Mouse (Mus musculus): Measurements from ENCODE around the gene Pin1. TPM values are rescaled to one million over a fixed set of nuclear protein-coding genes. Genes with fewer than 3 reads are reported as not detected.
A peak's percentile ranks its signal among the peaks of the same experiment; 100 is the strongest.
"Not testable (repeated sequence)": the region's sequence is repeated elsewhere in the genome, so short reads cannot be mapped to it uniquely, and the experiment has no call there.

Gene Pin1
- total and polyA plus RNA-seq, 2 experiments from 2014 or later, result 32.0 to 60.3 TPM

DNA sequence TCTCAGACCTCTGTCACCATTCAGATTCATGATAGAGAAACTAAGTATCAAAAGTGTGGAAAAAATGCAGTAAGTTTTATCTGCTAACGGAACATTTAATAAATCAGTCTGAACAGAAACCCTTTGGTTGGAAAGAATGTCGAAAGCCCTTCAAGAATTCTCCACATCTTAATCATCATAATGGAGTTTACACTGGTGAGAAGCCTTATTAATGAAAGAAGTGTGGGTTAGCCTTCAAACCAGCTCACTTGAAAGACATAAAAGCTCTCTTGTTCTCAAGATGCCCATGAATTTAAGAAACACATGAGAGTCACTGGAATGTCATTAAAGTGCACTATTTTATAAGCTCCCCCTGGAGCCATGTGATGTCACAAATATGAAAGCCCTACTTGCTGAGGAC is 35.2 kb upstream of the Pin1 start:
- WGBS, result 98% methylated on average over 2 of the region's 2 CpGs
- DNase-seq (ENCODE audit: low spot score) (no peak), ATAC-seq (ENCODE audit: low FRiP score) (no peak)
- H3K9me3 ChIP-seq (ENCODE audit: low read length), result no peaks in the 10 kb centered on the region
- TF ChIP-seq CTCF (IDR thresholded peaks at IDR 0.05), result no peak
- no peak overlapping the region for H3K4me2 ChIP-seq (ENCODE audit: low read depth, low read length, poor library complexity, severe bottlenecking)
- no peaks in the 10 kb centered on the region for H3K4me1 ChIP-seq (ENCODE audit: insufficient read depth, low read length)
- H3K36me3 ChIP-seq (ENCODE audit: insufficient read depth, low read length), result peaks cover 9% of the 10 kb centered on the region; the same call in 1 of the 2 replicates
- H3K9ac ChIP-seq (replicated peaks; ENCODE audit: low read length, poor library complexity, severe bottlenecking), result no peak overlapping the region
- no peak overlapping the region for H3K4me3 ChIP-seq (ENCODE audit: low read depth, low read length)
- H3K27me3 ChIP-seq (ENCODE audit: insufficient read depth, low read length), result no peaks in the 10 kb centered on the region
- no peak overlapping the region for H3K27ac ChIP-seq (ENCODE audit: low read depth, low read length)

DNA sequence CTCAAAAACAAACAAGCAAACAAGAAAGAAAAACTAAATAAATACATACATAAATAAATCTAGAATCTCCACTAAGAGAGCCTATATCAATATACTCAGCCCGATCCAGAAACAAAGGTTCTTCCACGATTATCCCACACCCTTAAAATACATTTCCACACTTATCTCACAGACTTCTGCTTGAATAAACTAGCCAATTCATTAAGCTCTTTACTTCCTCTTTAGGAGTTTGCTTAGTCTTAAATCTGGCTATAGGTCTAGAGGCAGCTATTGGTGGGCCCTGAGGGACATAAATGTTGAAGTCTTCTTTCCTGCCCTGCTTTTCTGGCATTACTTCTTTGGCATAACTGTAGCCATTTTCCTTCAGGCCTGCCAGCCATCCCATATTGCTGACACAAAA is 20.6 kb upstream of the Pin1 start:
- Histone ChIP-seq H3K36me3 (ENCODE audit: insufficient read depth, low read length) (no peaks in the 10 kb centered on the region), H3K4me2 (ENCODE audit: low read depth, low read length, poor library complexity, severe bottlenecking) (no peak overlapping the region), H3K27ac (ENCODE audit: low read depth, low read length) (no peak overlapping the region), H3K4me1 (ENCODE audit: insufficient read depth, low read length) (no peaks in the 10 kb centered on the region), H3K9me3 (ENCODE audit: low read length) (no peaks in the 10 kb centered on the region), H3K4me3 (ENCODE audit: low read depth, low read length) (no peak overlapping the region), H3K9ac (replicated peaks; ENCODE audit: low read length, poor library complexity, severe bottlenecking) (no peak overlapping the region), H3K27me3 (ENCODE audit: insufficient read depth, low read length) (no peaks in the 10 kb centered on the region)
- TF ChIP-seq CTCF (IDR thresholded peaks at IDR 0.05), result no peak
- WGBS, result 95% methylated on average over 2 of the region's 2 CpGs
- DNase-seq (ENCODE audit: low spot score) (no peak), ATAC-seq (ENCODE audit: low FRiP score) (no peak)

DNA sequence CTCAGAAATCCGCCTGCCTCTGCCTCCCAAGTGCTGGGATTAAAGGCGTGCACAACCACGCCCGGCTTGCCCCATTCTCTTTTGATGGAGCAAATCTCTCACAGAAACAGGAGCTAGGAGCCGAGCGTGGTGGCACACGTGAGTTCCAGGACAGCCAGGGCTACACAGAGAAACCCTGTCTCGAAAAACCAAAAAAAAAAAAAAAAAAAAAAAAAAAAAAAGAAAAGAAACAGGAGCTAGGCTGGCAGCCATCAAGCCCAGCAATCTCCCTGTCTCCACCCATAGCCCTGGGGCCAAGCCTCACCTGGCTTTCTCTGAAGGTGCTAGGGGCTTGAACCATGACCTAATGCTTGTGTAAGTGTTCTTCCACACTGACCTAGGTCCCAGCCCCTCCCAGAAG is 16.2 kb upstream of the Pin1 start:
- H3K9me3 ChIP-seq (ENCODE audit: low read length); H3K4me2 ChIP-seq (ENCODE audit: low read depth, low read length, poor library complexity, severe bottlenecking); H3K4me1 ChIP-seq (ENCODE audit: insufficient read depth, low read length); ATAC-seq (ENCODE audit: low FRiP score); DNase-seq (ENCODE audit: low spot score); H3K9ac ChIP-seq (replicated peaks; ENCODE audit: low read length, poor library complexity, severe bottlenecking); H3K27me3 ChIP-seq (ENCODE audit: insufficient read depth, low read length); H3K4me3 ChIP-seq (ENCODE audit: low read depth, low read length); H3K27ac ChIP-seq (ENCODE audit: low read depth, low read length): not testable (repeated sequence)
- 93% methylated on average over 8 of the region's 8 CpGs for WGBS
- peaks cover 18% of the 10 kb centered on the region for H3K36me3 ChIP-seq (ENCODE audit: insufficient read depth, low read length)

DNA sequence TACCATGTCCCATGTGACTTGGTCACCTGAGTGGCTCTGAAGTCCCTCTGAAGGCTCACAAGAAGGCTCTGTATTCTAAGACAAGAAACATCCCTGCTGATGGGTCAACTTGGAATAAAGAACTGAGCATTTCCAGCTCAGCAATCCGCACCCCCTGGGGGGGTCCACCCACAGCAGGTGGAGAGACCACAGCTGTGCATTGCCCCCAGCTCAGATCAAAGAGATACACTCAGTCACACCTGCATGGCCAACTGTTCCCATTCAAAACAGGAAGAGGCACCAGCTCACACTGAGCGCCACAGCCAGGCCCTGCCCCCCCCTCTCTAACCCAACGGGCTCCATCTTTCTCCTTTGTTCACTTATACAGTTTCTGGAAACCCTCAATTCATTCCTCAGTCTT is 15.6 kb upstream of the Pin1 start:
- ATAC-seq (ENCODE audit: low FRiP score), result peak; percentile 56; the same call in 1 of the 2 replicates
- Histone ChIP-seq H3K4me1 (ENCODE audit: insufficient read depth, low read length) (peaks cover 4% of the 10 kb centered on the region; the same call in 1 of the 2 replicates), H3K4me2 (ENCODE audit: low read depth, low read length, poor library complexity, severe bottlenecking) (no peak overlapping the region), H3K9ac (replicated peaks; ENCODE audit: low read length, poor library complexity, severe bottlenecking) (no peak overlapping the region), H3K36me3 (ENCODE audit: insufficient read depth, low read length) (peaks cover 18% of the 10 kb centered on the region), H3K27me3 (ENCODE audit: insufficient read depth, low read length) (no peaks in the 10 kb centered on the region), H3K27ac (ENCODE audit: low read depth, low read length) (no peak overlapping the region), H3K4me3 (ENCODE audit: low read depth, low read length) (no peak overlapping the region), H3K9me3 (ENCODE audit: low read length) (no peaks in the 10 kb centered on the region)
- TF ChIP-seq CTCF (IDR thresholded peaks at IDR 0.05), result no peak
- WGBS, result 80% methylated on average over 3 of the region's 3 CpGs
- DNase-seq (ENCODE audit: low spot score), result no peak

DNA sequence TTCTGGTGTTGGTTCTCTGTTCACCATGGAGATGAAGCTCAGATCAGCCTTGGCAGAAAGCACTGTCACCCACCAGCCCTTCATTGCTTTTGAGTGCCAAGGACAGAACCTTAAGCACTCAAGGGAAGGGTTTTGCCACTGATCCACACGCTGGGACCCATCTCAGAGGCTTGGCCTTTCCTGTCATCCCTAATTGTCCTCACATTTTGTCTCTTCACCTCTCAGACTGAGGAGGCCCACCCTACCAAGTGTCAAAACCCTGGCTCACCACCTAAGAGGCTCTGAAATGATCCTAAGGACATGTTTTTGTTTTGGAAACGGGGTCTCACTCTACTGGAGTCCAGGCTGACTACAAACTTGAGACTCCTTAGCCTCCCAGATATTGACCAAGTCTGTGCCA is 15.1 kb upstream of the Pin1 start:
- Histone ChIP-seq H3K27me3 (ENCODE audit: insufficient read depth, low read length) (no peaks in the 10 kb centered on the region), H3K9ac (replicated peaks; ENCODE audit: low read length, poor library complexity, severe bottlenecking) (no peak overlapping the region), H3K27ac (ENCODE audit: low read depth, low read length) (no peak overlapping the region), H3K4me2 (ENCODE audit: low read depth, low read length, poor library complexity, severe bottlenecking) (no peak overlapping the region), H3K4me3 (ENCODE audit: low read depth, low read length) (no peak overlapping the region), H3K36me3 (ENCODE audit: insufficient read depth, low read length) (peaks cover 18% of the 10 kb centered on the region), H3K4me1 (ENCODE audit: insufficient read depth, low read length) (peaks cover 9% of the 10 kb centered on the region; the same call in 1 of the 2 replicates), H3K9me3 (ENCODE audit: low read length) (no peaks in the 10 kb centered on the region)
- no peak for ATAC-seq (ENCODE audit: low FRiP score)
- TF ChIP-seq CTCF (IDR thresholded peaks at IDR 0.05), result no peak
- 86% methylated on average over 2 of the region's 2 CpGs for WGBS
- DNase-seq (ENCODE audit: low spot score), result no peak

DNA sequence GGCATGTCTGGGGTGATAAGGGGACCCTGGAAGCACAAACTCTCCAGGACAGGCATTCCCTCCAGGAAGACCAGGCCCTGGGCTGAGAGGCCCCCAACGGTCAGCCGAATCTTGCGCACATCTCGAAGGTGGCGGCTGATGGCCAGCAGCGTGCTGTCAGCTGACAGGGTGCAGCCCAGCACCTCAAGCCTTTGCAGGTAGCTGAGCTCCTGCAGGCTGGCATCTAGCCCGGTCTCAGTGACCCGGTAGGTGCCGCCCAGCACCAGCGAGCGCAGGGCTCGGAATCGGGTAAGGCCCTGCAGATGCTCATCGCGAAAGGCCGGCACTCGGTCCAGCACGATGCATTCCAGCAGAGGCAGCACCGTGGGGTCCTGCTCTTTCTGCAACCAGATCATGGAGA is 13.3 kb upstream of the Pin1 start:
- no peak for TF ChIP-seq CTCF (IDR thresholded peaks at IDR 0.05)
- Histone ChIP-seq H3K27ac (ENCODE audit: low read depth, low read length) (no peak overlapping the region), H3K27me3 (ENCODE audit: insufficient read depth, low read length) (no peaks in the 10 kb centered on the region), H3K4me1 (ENCODE audit: insufficient read depth, low read length) (peaks cover 9% of the 10 kb centered on the region; the same call in 1 of the 2 replicates), H3K4me2 (ENCODE audit: low read depth, low read length, poor library complexity, severe bottlenecking) (no peak overlapping the region), H3K36me3 (ENCODE audit: insufficient read depth, low read length) (peaks cover 18% of the 10 kb centered on the region), H3K9me3 (ENCODE audit: low read length) (no peaks in the 10 kb centered on the region), H3K4me3 (ENCODE audit: low read depth, low read length) (no peak overlapping the region), H3K9ac (replicated peaks; ENCODE audit: low read length, poor library complexity, severe bottlenecking) (no peak overlapping the region)
- no peak for DNase-seq (ENCODE audit: low spot score)
- no peak for ATAC-seq (ENCODE audit: low FRiP score)
- 98% methylated on average over 19 of the region's 19 CpGs for WGBS
